Mouse (Mus musculus): ENCODE measurements around the gene Fgfr2.
"Not testable (repeated sequence)": the region's sequence is repeated elsewhere in the genome, so short reads cannot be mapped to it uniquely, and the experiment has no call there.

Fgfr2 gene

DNA sequence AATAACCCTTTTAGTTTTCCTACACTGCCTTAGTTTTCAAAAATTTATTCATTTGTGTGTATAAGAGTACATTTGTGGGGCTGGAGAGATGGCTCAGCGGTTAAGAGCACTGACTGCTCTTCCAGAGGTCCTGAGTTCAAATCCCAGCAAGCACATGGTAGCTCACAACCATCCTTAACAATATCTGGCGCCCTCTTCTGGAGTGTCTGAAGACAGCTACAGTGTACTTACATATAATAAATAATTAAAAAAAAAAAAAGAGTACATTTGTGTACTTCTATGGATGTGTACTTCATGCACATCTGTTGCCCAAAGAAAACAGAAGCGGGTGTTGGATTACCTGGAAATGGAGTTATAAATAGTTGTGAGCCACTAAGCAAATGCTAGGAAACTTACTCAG, 2644.1 kb downstream of the Fgfr2 start:
- DNase-seq (ENCODE audit: low read depth) = not testable (repeated sequence)

DNA sequence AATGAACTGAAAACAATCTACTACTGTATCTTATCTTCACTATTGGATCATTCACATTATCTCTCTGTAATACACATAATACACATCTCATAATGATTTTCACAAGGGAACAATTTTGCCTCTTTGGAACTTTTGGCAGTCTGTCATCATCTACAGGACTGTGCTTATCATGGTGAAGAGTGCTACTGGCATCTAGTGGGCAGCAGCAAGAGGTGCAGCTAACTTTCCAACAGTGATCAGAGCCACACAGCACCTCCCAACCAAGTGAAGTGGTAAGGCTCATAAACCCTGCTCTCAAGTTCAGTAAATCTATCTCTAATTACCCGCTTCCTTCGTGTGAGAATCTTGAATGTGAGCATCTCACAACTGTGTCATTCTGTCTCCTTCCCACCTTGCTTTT, 2647.2 kb downstream of the Fgfr2 start:
- DNase-seq (ENCODE audit: low read depth) = peak; percentile 78

DNA sequence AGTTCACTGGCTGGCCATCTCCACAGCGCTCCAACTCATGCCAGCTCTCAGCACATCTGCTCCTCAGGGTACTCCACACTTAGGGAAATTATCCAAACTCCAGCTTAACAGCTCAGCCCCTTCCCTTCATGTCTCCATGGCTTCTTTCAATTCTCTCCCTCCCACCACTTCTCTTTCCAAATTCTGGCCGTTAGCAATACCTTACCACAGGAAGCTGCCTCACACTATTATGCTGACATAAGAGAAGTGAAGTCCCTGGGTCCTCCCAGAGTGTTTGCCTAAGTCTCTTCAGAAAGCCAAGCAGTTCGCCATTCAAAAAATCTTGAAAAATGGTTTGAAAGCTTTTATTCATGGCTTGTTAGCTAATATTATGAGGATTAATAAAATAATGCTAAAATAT, 2649.3 kb downstream of the Fgfr2 start:
- DNase-seq (ENCODE audit: low read depth) = no peak

DNA sequence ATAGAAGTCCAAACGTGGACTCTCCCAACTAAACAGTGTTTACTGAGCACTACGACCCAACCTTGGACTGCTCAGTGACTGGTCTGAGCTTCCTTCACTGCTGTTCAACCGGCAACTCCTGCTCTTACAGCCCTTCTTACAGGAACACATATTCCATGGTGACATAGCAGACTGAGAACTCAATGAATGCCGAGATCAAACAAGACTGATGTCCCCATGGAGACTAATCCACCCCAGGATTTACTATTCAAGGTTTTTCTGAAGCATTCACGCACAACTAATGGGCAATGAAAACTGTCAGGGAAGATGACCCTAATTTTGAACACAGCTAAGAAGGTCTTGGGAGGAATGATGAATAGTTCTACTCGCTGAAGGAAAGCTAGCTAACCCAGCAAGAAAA, 2650.5 kb downstream of the Fgfr2 start:
- no peak for DNase-seq (ENCODE audit: low read depth)

DNA sequence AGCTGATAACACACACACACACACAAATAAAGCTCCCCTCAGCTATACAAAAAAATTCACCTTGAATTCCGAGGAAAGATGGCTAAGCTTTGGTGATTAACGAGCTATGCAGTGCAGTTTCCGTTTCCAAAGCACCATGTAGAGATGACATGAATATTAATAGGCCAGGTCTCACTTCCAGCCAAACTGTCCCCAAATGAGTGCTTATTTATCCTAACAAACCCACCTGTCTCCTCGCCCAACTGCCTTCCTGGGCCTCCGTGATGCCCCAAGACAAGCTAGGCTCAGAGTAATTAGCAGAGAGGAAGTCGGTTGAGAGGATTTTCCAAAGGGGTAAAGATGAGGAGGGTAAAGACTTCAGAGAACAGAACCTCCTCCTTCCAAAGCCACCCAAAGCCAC, 2652.1 kb downstream of the Fgfr2 start:
- no peak for DNase-seq (ENCODE audit: low read depth)

DNA sequence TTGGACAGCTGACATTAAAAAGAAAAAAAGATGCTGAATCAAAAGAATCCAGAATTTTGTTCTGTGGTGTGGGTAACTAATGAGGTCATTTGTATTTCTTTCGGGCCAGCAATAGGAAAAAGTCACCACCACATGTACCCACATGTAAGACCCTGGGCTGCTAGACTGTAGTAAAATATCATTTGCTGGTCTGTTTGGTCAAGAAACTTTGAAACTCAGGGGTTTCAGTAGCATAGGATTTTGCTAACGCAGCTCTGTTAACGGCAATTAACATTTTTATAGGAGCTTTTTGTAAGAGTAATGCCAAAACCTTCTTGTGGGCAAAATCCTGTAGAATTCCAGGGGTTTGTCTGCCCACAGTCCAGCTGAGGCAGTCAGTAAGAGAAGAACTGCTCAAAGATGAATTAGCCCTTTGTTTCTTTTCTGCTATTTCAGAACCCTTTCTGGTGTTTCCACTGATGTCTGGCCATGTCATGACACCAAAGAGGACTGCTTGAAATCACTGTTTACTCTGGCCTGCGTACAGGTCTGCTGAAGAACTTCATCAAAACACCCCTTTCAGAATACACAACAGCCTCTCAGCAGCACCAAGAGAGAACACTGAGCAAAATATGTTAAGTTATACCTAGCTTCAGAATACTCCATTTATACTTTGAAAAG, 2667.4 kb downstream of the Fgfr2 start:
- no peak for DNase-seq (ENCODE audit: low read depth)

DNA sequence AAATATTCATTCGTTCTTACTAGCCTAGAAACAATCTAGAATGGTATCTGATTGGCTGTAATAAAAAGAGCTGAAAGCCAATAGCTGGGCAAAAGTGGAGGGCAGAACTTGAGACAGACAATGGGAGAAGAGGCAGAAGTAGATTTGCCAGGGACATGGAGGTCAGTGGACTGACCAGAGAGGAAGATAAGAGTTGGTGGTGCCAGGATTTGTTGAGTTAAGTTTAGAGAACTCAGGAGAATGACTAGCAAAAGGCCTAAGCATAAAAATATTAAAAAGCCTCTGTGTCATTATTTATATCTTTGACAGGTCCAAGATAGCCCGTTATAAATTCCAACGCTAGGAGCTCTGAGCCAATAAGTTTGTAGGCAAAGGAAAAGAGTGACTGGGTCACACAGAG, 2668.9 kb downstream of the Fgfr2 start:
- DNase-seq (ENCODE audit: low read depth) = no peak

DNA sequence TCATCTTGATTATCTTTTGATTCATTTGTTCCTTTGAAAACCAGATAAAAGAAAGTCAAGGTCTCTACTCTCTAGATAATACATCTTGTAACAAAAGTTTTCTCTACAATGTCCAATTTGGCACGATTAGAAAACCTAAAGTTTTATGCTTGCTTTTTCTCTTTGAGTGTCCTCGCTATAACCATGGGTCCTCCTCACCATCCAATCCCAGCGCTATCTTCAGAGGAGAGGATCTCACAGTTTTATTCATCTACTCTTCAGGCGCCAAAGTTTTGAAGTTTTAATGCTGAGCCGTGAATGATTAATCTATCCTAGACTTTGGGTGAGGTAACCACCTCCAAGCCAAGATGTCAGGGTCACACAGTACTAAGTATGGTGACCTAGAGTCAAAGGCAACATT, 2687.4 kb downstream of the Fgfr2 start:
- no peak for DNase-seq (ENCODE audit: low read depth)

DNA sequence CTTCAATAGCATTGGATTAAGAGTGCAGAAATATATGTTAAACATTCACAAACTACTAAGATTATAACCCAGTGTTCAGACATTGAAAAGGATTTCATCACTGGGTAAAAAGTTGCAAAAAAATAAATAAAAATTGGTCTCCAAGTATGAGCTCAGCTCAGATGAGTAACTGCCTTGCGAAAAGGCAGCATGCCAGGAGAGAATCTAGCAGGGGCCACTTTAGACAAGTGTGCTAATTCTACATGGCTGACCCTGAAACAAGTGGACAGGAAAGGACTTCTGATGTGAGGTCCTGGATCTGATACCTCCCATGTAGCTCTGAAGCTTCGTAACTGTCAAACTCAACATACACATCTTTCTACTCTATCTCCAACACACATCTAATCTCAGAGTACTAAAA, 2691.0 kb downstream of the Fgfr2 start:
- peak; percentile 73 for DNase-seq (ENCODE audit: low read depth)

DNA sequence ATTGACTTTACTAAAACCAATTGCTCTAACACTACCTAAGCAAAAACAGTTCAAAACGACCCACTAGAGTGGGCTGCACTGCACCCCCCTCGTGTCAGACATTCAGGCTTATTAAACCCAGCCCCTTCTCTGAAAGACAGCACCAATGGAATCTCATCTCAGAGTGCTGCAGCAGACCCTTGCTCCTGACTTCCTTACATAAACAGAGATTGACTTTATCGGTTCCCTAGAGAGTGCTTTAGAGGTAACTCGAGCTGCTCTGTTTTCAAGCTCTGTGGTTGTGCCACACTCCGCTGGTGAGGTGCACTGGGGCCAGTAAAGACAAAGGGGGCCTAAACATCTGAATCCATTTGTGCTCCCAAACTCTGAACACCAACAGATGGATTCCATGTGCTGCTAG, 2696.6 kb downstream of the Fgfr2 start:
- peak; percentile 43 for DNase-seq (ENCODE audit: low read depth)

DNA sequence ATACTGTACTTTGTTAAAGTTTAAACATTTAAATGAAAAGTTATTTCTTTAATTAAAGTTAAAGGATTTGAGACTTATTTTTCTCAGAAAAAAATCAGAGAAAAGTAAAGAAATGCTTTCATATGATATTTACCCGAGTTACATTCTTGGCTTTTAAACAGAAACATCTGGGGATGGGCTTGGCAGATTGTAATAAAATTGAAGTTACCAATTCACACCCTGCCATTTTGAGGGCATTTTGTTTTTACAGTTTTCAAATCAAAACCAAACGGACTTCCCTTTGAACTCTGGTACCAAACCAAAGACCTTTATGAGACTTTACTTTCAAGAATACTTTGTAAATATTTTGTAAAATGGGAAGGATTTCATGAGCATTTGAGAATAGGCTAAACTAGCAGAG, 2697.2 kb downstream of the Fgfr2 start:
- DNase-seq (ENCODE audit: low read depth) = no peak

DNA sequence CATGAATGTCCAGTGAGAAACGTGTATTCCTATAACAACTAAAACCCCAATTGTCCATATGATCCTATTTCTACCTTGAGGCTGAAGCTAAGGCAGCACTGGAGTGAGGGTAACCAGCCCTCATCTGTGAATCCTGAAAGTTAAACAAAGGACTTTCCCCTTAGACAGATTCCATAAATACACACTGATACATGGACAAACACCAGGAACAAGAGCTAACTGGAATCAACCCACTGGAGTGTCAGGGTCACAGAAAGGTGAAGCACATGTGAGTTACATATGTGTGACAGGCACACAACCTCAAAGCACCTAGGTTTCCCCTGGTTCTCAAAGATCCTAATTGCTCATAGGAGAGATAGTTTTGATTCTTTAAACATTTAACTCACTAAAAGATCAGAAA, 2703.2 kb downstream of the Fgfr2 start:
- no peak for DNase-seq (ENCODE audit: low read depth)

DNA sequence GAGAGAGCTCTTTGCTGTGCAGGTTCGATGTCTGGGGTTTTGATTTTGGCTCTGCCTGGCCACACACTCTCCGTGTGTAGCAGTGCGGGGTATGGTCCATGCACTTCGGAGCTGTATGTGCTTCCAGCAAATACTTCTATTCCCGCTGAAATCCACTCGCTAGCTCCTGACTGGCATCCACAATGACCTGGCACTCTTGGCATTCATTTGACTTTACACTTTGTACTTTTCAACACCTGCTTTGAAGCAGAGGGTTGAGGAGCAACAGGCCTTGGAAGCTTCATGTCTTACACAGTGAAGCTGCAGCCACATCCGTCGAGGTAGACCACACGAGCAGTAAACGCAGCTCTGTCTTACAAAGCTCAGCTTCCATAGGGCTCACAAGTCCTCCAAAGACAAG, 2715.5 kb downstream of the Fgfr2 start:
- no peak for DNase-seq (ENCODE audit: low read depth)

DNA sequence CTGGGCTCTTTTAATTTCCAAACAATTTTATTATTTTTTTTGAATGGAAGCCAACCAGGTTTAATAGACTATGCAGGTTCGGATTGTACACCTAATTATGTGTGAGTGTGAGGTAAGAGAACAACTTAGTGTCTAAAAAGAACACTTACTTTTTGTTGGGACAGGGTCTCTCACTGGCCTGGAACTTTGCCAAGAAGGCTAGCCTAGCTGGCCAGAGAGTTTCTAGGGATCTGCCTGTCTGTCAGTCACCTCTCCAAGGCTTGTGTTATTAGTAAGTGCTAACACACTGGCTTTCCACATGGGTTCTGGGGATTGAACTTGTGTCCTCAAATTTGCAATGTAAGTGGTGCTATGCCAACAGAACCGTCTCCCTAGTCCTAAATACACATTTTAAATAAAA, 2719.8 kb downstream of the Fgfr2 start:
- DNase-seq (ENCODE audit: low read depth) = no peak

DNA sequence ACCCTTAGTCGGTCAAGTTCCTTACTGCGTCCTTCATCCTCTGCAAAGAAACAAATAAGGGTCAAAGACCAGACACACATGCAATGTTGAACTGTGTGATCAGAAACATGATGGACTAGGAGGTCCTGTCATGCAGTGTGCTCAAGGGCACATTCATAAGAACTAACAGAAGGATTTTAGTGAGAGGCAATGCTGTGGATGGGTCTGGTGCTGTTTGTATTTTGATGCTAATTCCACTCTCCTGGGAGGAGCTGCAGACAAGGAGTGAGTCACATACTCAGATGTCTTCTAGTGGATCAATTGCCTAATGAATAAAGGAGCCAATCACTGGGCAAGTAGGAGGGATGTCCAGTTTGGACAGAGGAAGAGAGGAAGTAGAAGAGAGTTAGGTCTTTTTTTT, 2728.5 kb downstream of the Fgfr2 start:
- no peak for DNase-seq (ENCODE audit: low read depth)

DNA sequence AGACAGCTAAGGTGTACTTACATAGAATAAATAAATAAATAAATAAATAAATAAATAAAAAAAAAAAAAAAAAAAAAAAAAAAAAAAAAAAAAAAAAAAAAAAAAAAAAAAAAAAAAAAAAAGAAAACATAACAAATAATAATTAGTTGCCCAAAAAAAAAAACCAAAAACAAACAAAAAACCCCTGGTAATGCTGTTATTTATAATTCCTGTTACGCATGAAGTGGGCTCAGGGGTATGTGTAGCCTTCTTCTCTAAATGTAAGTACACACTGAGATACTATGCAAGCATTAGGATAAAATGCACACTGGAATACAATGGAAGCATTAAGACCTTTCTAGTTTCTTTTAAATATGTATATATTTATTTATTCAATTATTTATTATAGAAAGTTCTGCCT, 2733.1 kb downstream of the Fgfr2 start:
- DNase-seq (ENCODE audit: low read depth) = not testable (repeated sequence)

DNA sequence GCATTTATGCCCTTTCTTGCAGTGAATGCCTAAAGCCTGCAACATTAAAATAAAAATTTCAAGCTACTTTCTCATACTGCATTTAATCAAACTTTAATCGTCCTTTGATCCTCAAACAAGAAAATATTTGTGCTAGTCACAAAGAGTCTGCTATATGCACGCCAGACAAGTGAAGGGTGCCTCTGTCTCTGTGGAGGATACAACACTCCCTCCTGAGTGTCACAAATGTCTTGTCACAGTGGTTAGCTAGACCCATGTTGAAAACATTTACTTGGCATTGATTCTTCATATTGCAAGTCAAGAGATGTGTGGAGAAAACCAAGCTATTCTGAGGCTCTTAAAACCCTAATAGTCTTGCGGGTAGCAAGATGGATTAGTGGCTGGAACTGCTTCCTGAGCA, 2736.8 kb downstream of the Fgfr2 start:
- no peak for DNase-seq (ENCODE audit: low read depth)

DNA sequence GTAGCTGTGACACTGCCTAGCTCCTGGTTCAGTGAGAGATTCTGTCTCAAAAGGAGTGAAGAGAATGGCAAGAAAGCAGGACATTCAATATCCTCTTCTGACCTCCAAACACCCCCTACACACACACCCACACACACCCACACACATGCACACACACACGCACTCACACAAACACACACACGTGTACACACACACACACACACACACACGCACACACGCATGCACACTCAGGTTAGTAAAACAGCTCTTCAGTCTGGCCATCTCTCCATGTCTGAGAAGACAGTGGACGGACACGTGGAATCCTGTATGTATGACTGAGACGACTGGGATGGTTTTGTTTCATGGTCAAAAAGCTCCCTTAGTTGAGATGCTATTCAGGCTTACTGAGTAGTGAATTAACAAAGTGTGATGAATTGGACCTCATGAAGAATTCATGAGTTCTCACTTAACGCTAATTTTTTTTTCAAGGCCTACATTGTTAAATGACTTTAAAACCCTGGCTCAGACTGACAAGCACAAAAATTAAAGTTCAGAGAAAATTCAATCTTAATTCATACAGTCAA, 2737.3 kb downstream of the Fgfr2 start:
- DNase-seq (ENCODE audit: low read depth) = no peak

DNA sequence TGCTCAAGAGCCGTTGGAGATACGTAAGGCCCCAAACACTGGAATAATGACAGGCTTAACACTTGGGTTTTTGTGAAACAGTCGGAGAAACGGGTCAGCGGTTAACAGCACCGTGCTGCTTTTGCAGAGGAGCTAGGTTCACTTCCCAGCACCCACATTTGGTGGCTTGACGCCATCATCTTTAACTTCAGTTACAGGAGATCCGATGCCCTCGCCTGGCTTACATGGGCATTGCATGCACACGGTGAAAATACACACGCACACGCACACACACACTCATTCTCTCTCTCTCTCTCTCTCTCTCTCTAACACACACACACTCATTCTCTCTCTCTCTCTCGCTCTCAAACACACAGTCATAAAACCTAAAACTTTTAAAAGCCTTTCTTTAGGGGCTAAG, 2741.0 kb downstream of the Fgfr2 start:
- no peak for DNase-seq (ENCODE audit: low read depth)

DNA sequence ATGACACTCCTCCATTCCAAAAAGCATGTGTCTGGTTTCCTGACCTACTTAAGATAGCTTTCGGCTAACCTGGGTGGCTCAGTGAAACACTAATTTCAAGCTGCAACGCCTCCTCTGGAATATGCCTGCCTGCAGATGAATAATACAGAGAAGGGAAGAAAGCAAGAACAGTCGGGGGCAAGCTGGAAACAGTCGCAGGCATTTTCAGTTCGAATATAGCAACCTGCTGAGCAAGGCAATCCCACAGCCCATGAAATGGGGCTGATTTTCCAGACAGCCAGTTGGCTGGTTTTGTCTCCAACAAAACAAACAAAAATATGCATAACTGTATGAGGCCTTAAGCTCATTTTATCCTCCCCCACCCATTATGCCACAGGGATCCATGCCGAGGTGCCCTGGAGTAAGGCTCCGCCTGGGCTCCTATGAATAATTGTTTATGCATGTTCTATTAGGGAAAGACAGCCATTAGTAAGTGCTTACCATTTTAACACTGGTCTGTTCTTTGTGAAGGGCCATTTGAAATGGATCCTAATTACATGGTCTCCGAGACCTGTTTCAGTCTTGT, 2741.7 kb downstream of the Fgfr2 start:
- no peak for DNase-seq (ENCODE audit: low read depth)

DNA sequence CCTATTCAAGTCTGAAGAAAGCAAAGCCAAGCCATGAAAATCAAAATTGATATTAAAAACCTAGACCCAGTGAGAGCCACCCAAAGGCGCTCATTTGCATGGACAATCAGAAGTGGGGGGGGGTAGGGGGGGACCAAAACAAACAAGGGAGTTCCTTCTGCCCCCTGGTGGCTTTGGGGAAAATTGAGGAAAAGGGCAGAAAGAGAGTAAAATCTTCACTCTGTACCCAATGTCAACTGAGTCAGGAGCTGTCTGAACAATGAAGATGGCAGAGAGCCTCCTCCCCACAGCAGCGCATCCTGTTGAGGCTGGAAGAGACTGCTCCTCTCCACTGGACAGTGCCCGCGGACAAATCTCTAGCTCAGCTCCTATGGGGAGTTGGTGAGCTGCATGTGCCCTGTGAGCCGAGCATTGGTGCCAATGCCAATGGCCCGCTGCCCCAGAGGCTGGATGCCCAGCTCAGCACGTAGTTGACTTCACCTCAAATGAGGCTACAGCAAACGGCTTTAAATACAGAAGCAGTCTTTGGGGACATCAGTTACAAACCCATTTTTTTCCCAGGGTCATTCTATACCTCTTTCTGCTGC, 2742.3 kb downstream of the Fgfr2 start:
- peak; percentile 44 for DNase-seq (ENCODE audit: low read depth)

DNA sequence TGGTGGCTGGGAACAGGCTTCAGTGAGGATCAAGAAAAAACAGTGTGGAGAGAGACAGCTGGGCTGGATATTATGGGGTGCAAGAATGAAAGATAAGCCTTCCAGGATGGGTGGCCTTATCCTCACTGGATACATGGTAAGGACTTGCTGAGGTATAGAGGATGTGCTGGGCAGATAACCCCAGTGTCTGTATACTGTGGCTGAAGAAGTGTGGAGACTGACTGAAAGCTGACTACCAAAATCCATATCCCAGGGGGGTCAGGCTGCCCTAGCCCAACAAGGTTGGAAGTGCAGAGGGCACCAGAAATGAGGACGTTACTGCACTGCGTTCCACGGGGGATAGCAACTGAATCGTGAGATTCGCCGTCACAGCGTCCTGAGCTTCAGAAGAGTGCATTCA, 2742.8 kb downstream of the Fgfr2 start:
- no peak for DNase-seq (ENCODE audit: low read depth)

DNA sequence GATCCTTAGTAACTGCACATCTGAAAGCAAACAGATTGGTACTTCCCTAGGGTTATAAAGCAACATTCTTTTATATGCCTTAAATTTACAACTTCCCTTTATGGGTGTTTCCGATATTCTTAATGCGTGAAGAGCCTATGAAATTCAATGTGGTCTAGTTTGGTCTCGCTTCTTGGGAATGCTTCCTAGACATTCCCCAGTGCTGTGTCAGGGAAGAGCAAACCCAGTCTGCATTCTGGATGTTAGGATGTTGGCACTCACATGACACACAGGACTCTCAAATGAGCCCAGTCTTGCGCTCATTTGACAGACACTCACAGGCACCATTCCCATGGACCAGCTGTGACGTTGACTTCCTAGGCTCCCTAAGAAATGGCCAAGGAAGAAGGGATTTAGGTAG, 2743.3 kb downstream of the Fgfr2 start:
- DNase-seq (ENCODE audit: low read depth) = peak; percentile 55

DNA sequence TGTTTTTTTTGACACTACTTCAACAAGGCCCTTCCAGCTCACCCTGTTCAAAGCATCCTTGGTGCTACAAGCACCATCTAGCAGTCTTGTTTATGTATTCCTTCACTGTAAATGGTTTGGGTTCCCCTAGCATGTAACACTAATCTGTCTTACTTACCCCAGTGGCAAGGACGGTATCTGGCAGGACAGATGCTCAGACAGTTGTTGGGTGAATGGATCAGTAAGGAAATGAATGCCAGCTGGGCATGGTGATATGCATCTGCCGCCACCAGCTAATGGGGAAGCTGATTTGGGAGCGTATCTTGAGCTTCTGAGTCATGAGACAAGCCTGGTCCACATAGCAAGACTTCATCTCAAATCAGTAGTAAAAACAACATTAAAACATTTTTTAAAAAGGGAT, 2744.8 kb downstream of the Fgfr2 start:
- no peak for DNase-seq (ENCODE audit: low read depth)

All from NIH3T3 (cell line).